Mouse (Mus musculus): ENCODE measurements around the gene Gcnt7. TPM values are rescaled to one million over a fixed set of nuclear protein-coding genes. Genes with fewer than 3 reads are reported as not detected.

Gcnt7 gene
- polyA plus RNA-seq, 1 experiment from 2014 or later: 2.1 TPM

- Histone ChIP-seq H3K27ac (replicated peaks) (no peak overlapping the region; the same call in 1 of the 2 replicates), H3K4me2 (replicated peaks) (no peak overlapping the region), H3K9me3 (replicated peaks) (no peaks in the 10 kb centered on the region), H3K4me3 (replicated peaks) (no peak overlapping the region), H3K27me3 (no peaks in the 10 kb centered on the region), H3K9ac (no peak overlapping the region), H3K4me1 (no peaks in the 10 kb centered on the region), H3K36me3 (no peaks in the 10 kb centered on the region)
- WGBS: 57% methylated on average over 13 of the region's 13 CpGs
- ATAC-seq (ENCODE audit: insufficient number of reproducible peaks, low FRiP score, low TSS enrichment, low read depth): no peak
Observed at GRCm38 (mm10) chr2:172401116-172401825, 57.1 kb downstream of the Gcnt7 start.

Other genes starting within 250 kb of the Gcnt7 start
- 0.30 TPM in 1 of 2 replicates, not detected in the other for gene Mc3r, start 210.1 kb downstream of the Gcnt7 start, polyA plus RNA-seq (2015; fragmentation: Nextera tagmentation; extraction: Ambion mirVana)
- 19.0 and 21.3 TPM in 2 replicates for gene Fam210b, start 113.0 kb downstream of the Gcnt7 start, polyA plus RNA-seq (2015; fragmentation: Nextera tagmentation; extraction: Ambion mirVana)
- 76.0 and 84.8 TPM in 2 replicates for gene Aurka, start 88.1 kb downstream of the Gcnt7 start, polyA plus RNA-seq (2015; fragmentation: Nextera tagmentation; extraction: Ambion mirVana)
- gene Cstf1, start 87.9 kb downstream of the Gcnt7 start, polyA plus RNA-seq (2015; fragmentation: Nextera tagmentation; extraction: Ambion mirVana): 31.7 and 38.0 TPM in 2 replicates
- gene Cass4, start 64.8 kb downstream of the Gcnt7 start, polyA plus RNA-seq (2015; fragmentation: Nextera tagmentation; extraction: Ambion mirVana): 0.79 and 1.1 TPM in 2 replicates
- gene Rtf2, start 18.0 kb downstream of the Gcnt7 start, polyA plus RNA-seq (2015; fragmentation: Nextera tagmentation; extraction: Ambion mirVana): 75.8 and 79.2 TPM in 2 replicates
- 0.25 TPM in 1 of 2 replicates, not detected in the other for gene Fam209, start 13.9 kb upstream of the Gcnt7 start, polyA plus RNA-seq (2015; fragmentation: Nextera tagmentation; extraction: Ambion mirVana)
- 25.9 and 27.1 TPM in 2 replicates for gene Tfap2c, start 91.0 kb upstream of the Gcnt7 start, polyA plus RNA-seq (2015; fragmentation: Nextera tagmentation; extraction: Ambion mirVana)

Data from embryonic facial prominence, embryonic 15.5 days (tissue).